Mouse (Mus musculus) midbrain, embryonic 15.5 days (tissue): ENCODE data around the gene Efcc1. TPM values are rescaled to one million over a fixed set of nuclear protein-coding genes. Genes with fewer than 3 reads are reported as not detected.

Source experiments
- ATAC-seq: fragments of 200-750 bp; cut with Nextera tagmentation; replicated peaks from 2 replicates; pipeline ENCODE4 v1.8.0; 2017; ENCODE audit warnings: moderate TSS enrichment
- H3K27ac ChIP-seq: fragments of 300-500 bp; sonication (generic); 2 replicates; pipeline ENCODE4 v1.5.1; 2015; ENCODE audit warnings: mild to moderate bottlenecking, inconsistent platforms
- H3K27me3 ChIP-seq: fragments of 300-500 bp; sonication (generic); replicated peaks from 2 replicates; pipeline ENCODE4 v1.6.1; 2015; ENCODE audit warnings: inconsistent platforms
- H3K36me3 ChIP-seq: fragments of 300-500 bp; sonication (generic); replicated peaks from 2 replicates; pipeline ENCODE4 v1.6.1; 2015; ENCODE audit warnings: inconsistent platforms
- H3K4me1 ChIP-seq: fragments of 300-500 bp; sonication (generic); 2 replicates; pipeline ENCODE4 v1.6.1; 2015; ENCODE audit warnings: inconsistent platforms
- H3K4me2 ChIP-seq: fragments of 300-500 bp; sonication (generic); 2 replicates; pipeline ENCODE4 v1.6.1; 2015; ENCODE audit warnings: inconsistent platforms, mild to moderate bottlenecking, moderate library complexity
- H3K4me3 ChIP-seq: fragments of 300-500 bp; sonication (generic); 2 replicates; pipeline ENCODE4 v1.5.1; 2015; ENCODE audit warnings: mild to moderate bottlenecking, inconsistent platforms
- H3K9ac ChIP-seq: fragments of 300-500 bp; sonication (generic); 2 replicates; pipeline ENCODE4 v1.6.1; 2015; ENCODE audit warnings: mild to moderate bottlenecking, inconsistent platforms
- H3K9me3 ChIP-seq: fragments of 300-500 bp; sonication (generic); 2 replicates; pipeline ENCODE4 v1.6.1; 2016; ENCODE audit warnings: inconsistent platforms
- WGBS: fragments of 180-500 bp; shearing (Covaris S2); methylation state at CpG from one replicate; pipeline ENCODE4 v1.1.7; 2015; ENCODE audit warnings: mixed read lengths; 5-methylcytosine and 5-hydroxymethylcytosine counted together
- polyA plus RNA-seq: library from polyadenylated mRNA; unstranded; fragments of >200 nt; fragmentation: Nextera tagmentation; extraction: Ambion mirVana; gene quantifications from 2 replicates; pipeline ENCODE4 v1.2.1, GENCODE M21; 2015

The Efcc1 gene
- polyA plus RNA-seq, 1 experiment from 2014 or later = 5.4 TPM

GRCm38 (mm10) chr6:87770626-87771025 is 40.0 kb downstream of the Efcc1 start:
- no peak overlapping the region for H3K9ac ChIP-seq
- no peak overlapping the region for H3K4me3 ChIP-seq
- H3K9me3 ChIP-seq = no peaks in the 10 kb centered on the region
- no peak overlapping the region for H3K27ac ChIP-seq
- 56% methylated on average over 8 of the region's 8 CpGs for WGBS
- H3K36me3 ChIP-seq = no peaks in the 10 kb centered on the region
- no peak overlapping the region for H3K4me2 ChIP-seq
- ATAC-seq = no peak
- no peaks in the 10 kb centered on the region for H3K27me3 ChIP-seq
- H3K4me1 ChIP-seq = no peaks in the 10 kb centered on the region

- no peaks in the 10 kb centered on the region for H3K9me3 ChIP-seq
- 52% methylated on average over 1 of the region's 1 CpGs for WGBS
- no peak for ATAC-seq
- H3K4me1 ChIP-seq = no peaks in the 10 kb centered on the region
- H3K4me2 ChIP-seq = no peak overlapping the region
- H3K9ac ChIP-seq = no peak overlapping the region
- H3K36me3 ChIP-seq = no peaks in the 10 kb centered on the region
- no peak overlapping the region for H3K4me3 ChIP-seq
- H3K27ac ChIP-seq = no peak overlapping the region
- H3K27me3 ChIP-seq = no peaks in the 10 kb centered on the region
These were observed 43.8 kb downstream of the Efcc1 start for GRCm38 (mm10) chr6:87774466-87774865.

- Histone ChIP-seq H3K4me1 (no peaks in the 10 kb centered on the region), H3K27me3 (no peaks in the 10 kb centered on the region), H3K27ac (no peak overlapping the region), H3K36me3 (no peaks in the 10 kb centered on the region), H3K4me2 (no peak overlapping the region), H3K4me3 (no peak overlapping the region), H3K9ac (no peak overlapping the region), H3K9me3 (no peaks in the 10 kb centered on the region)
- 87% methylated on average over 9 of the region's 9 CpGs for WGBS
- ATAC-seq = no peak
These were observed 44.2 kb downstream of the Efcc1 start for GRCm38 (mm10) chr6:87774909-87775308.

GRCm38 (mm10) chr6:87775588-87776245 is 45.0 kb downstream of the Efcc1 start:
- 71% methylated on average over 3 of the region's 3 CpGs for WGBS
- no peak for ATAC-seq
- H3K36me3 ChIP-seq = no peaks in the 10 kb centered on the region
- no peaks in the 10 kb centered on the region for H3K9me3 ChIP-seq
- no peaks in the 10 kb centered on the region for H3K27me3 ChIP-seq
- no peak overlapping the region for H3K27ac ChIP-seq
- no peak overlapping the region for H3K4me3 ChIP-seq
- no peak overlapping the region for H3K4me2 ChIP-seq
- no peaks in the 10 kb centered on the region for H3K4me1 ChIP-seq
- no peak overlapping the region for H3K9ac ChIP-seq

GRCm38 (mm10) chr6:87776663-87777062 is 46.0 kb downstream of the Efcc1 start:
- Histone ChIP-seq H3K36me3 (no peaks in the 10 kb centered on the region), H3K4me1 (no peaks in the 10 kb centered on the region), H3K4me2 (no peak overlapping the region), H3K4me3 (no peak overlapping the region), H3K9ac (no peak overlapping the region), H3K9me3 (no peaks in the 10 kb centered on the region), H3K27me3 (no peaks in the 10 kb centered on the region), H3K27ac (no peak overlapping the region)
- WGBS = 86% methylated on average over 1 of the region's 1 CpGs
- ATAC-seq = no peak

GRCm38 (mm10) chr6:87777842-87778241 is 47.2 kb downstream of the Efcc1 start, which contains the start of gene Gp9:
Gene Gp9, plus strand, starts transcription at chr6:87778072.
- Histone ChIP-seq H3K4me3 (no peak within 1 kb of the TSS), H3K27ac (no peak within 1 kb of the TSS), H3K4me2 (no peak within 1 kb of the TSS), H3K9ac (no peak within 1 kb of the TSS), H3K4me1 (no peaks in the 10 kb centered on the region), H3K27me3 (no peaks in the 10 kb centered on the region), H3K36me3 (no peaks in the 10 kb centered on the region), H3K9me3 (no peaks in the 10 kb centered on the region)
- ATAC-seq = no peak
- 74% methylated on average over 2 of the region's 2 CpGs for WGBS

- Histone ChIP-seq H3K9ac (no peak overlapping the region), H3K4me3 (no peak overlapping the region), H3K4me2 (no peak overlapping the region), H3K27me3 (no peaks in the 10 kb centered on the region), H3K36me3 (no peaks in the 10 kb centered on the region), H3K4me1 (no peaks in the 10 kb centered on the region), H3K27ac (no peak overlapping the region), H3K9me3 (no peaks in the 10 kb centered on the region)
- WGBS = 76% methylated on average over 11 of the region's 11 CpGs
- ATAC-seq = no peak
These were observed 47.9 kb downstream of the Efcc1 start for GRCm38 (mm10) chr6:87778294-87779173.

- H3K36me3 ChIP-seq = no peaks in the 10 kb centered on the region
- no peak overlapping the region for H3K4me3 ChIP-seq
- H3K9me3 ChIP-seq = no peaks in the 10 kb centered on the region
- H3K4me1 ChIP-seq = no peaks in the 10 kb centered on the region
- H3K27ac ChIP-seq = no peak overlapping the region
- H3K27me3 ChIP-seq = no peaks in the 10 kb centered on the region
- no peak overlapping the region for H3K4me2 ChIP-seq
- no peak for ATAC-seq
- 81% methylated on average over 11 of the region's 11 CpGs for whole genome bisulfite sequencing
- H3K9ac ChIP-seq = no peak overlapping the region
These were observed 48.8 kb downstream of the Efcc1 start for GRCm38 (mm10) chr6:87779174-87780165.

GRCm38 (mm10) chr6:87780546-87781301 is 50.1 kb downstream of the Efcc1 start:
- H3K27ac ChIP-seq = no peak overlapping the region
- H3K4me1 ChIP-seq = no peaks in the 10 kb centered on the region
- no peaks in the 10 kb centered on the region for H3K27me3 ChIP-seq
- no peak for ATAC-seq
- no peaks in the 10 kb centered on the region for H3K36me3 ChIP-seq
- H3K4me3 ChIP-seq = no peak overlapping the region
- no peak overlapping the region for H3K4me2 ChIP-seq
- 79% methylated on average over 10 of the region's 10 CpGs for WGBS
- H3K9ac ChIP-seq = no peak overlapping the region
- no peaks in the 10 kb centered on the region for H3K9me3 ChIP-seq

- H3K9me3 ChIP-seq = no peaks in the 10 kb centered on the region
- peaks cover 2% of the 10 kb centered on the region for H3K4me1 ChIP-seq
- WGBS = 80% methylated on average over 8 of the region's 8 CpGs
These were observed 53.4 kb downstream of the Efcc1 start for GRCm38 (mm10) chr6:87784033-87784432.

GRCm38 (mm10) chr6:87786621-87787020 is 56.0 kb downstream of the Efcc1 start:
- 87% methylated on average over 5 of the region's 5 CpGs for WGBS
- no peak overlapping the region for H3K27ac ChIP-seq
- H3K27me3 ChIP-seq = no peaks in the 10 kb centered on the region
- H3K36me3 ChIP-seq = no peaks in the 10 kb centered on the region
- H3K9me3 ChIP-seq = no peaks in the 10 kb centered on the region
- no peak overlapping the region for H3K9ac ChIP-seq
- peaks cover 9% of the 10 kb centered on the region for H3K4me1 ChIP-seq
- H3K4me3 ChIP-seq = no peak overlapping the region
- ATAC-seq = no peak
- H3K4me2 ChIP-seq = no peak overlapping the region

More at GRCm38 (mm10) chr6:87784033-87784432, 53.4 kb downstream of the Efcc1 start:
- H3K4me3 ChIP-seq = no peak overlapping the region
- H3K4me2 ChIP-seq = no peak overlapping the region
- H3K36me3 ChIP-seq = no peaks in the 10 kb centered on the region
- no peak overlapping the region for H3K27ac ChIP-seq
- no peak for ATAC-seq
- H3K27me3 ChIP-seq = no peaks in the 10 kb centered on the region
- H3K9ac ChIP-seq = no peak overlapping the region
